Mouse (Mus musculus): ENCODE measurements around the gene Brd4.

Brd4 gene

GRCm38 (mm10) chr17:32280575-32280974 lies 3.9 kb downstream of the Brd4 start:
- DNase-seq (ENCODE audit: low read depth, low spot score), result no peak

GRCm38 (mm10) chr17:32277201-32277600 lies 7.3 kb downstream of the Brd4 start:
- no peak for DNase-seq (ENCODE audit: low read depth, low spot score)

- DNase-seq (ENCODE audit: low read depth, low spot score), result no peak
Measured at GRCm38 (mm10) chr17:32275568-32275967, 9.0 kb downstream of the Brd4 start.

DNA sequence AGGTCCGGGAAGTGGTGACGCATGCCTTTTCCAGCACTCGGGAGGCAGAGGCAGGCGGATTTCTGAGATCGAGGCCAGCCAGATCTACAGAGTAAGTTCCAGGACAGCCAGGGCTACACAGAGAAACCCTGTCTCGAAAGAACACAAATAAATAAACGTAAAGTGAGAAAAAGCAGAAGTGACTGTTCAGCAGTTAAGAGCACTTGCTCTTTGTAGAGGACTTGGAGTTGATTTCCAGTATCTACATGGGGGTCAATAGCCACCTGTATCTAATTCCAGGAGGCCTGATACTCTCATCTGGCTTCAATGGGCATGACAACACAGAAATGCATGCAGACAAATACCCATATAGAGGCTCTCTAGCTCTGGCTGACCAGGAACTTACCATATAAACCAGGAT lies 15.4 kb downstream of the Brd4 start:
- DNase-seq (ENCODE audit: low read depth, low spot score), result no peak

- DNase-seq (ENCODE audit: low read depth, low spot score), result no peak
Measured at GRCm38 (mm10) chr17:32268540-32268960, 16.0 kb downstream of the Brd4 start.

- no peak for DNase-seq (ENCODE audit: low read depth, low spot score)
Measured at GRCm38 (mm10) chr17:32268096-32268495, 16.4 kb downstream of the Brd4 start.

GRCm38 (mm10) chr17:32267617-32268016 lies 16.9 kb downstream of the Brd4 start:
- no peak for DNase-seq (ENCODE audit: low read depth, low spot score)

- no peak for DNase-seq (ENCODE audit: low read depth, low spot score)
Measured at GRCm38 (mm10) chr17:32263672-32264071, 20.9 kb downstream of the Brd4 start.

GRCm38 (mm10) chr17:32262831-32263559 lies 21.5 kb downstream of the Brd4 start:
- DNase-seq (ENCODE audit: low read depth, low spot score), result no peak

- DNase-seq (ENCODE audit: low read depth, low spot score), result no peak
Measured at GRCm38 (mm10) chr17:32258869-32259268, 25.7 kb downstream of the Brd4 start.

DNA sequence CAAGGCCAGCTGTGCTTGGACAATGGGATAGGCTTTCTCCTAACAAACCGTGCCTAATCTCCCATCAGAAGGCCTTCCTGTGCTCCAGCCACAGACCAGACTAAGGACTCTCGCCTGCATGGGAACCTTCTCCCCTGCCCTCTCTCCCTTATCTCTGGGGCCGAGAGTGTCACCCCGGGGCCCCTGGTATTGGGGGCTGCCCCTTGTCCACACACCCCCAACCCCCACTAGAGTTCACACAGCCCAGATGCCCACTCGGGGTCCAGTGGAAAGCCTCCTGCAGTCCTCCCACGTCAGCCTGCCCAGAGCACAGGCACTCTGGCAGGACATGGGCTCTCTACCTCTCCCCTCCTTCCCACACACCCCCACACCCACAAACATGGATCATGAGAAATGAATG lies 26.6 kb downstream of the Brd4 start:
- no peak for DNase-seq (ENCODE audit: low read depth, low spot score)

DNA sequence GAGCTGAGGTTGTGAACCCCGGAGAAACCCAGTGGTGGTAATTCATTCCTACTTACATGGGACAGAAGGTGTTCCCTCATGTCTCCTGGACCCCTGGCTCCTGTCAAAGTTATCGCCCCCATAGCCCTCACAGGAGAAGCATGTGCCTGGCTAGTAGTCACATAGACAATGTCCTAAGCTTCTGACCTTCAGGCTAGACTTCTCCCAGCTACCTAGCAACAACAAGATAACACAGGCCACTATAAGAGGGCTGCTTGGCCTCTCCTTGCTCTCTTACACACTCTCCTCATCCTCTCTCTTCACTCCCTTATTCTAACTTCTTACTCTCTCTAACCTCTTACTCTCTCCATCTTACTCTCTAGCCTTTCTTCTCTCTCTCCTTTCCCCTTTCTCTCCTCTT lies 27.1 kb downstream of the Brd4 start:
- no peak for DNase-seq (ENCODE audit: low read depth, low spot score)

GRCm38 (mm10) chr17:32256896-32257295 lies 27.6 kb downstream of the Brd4 start:
- DNase-seq (ENCODE audit: low read depth, low spot score), result no peak

- no peak for DNase-seq (ENCODE audit: low read depth, low spot score)
Measured at GRCm38 (mm10) chr17:32253261-32253660, 31.3 kb downstream of the Brd4 start.

DNA sequence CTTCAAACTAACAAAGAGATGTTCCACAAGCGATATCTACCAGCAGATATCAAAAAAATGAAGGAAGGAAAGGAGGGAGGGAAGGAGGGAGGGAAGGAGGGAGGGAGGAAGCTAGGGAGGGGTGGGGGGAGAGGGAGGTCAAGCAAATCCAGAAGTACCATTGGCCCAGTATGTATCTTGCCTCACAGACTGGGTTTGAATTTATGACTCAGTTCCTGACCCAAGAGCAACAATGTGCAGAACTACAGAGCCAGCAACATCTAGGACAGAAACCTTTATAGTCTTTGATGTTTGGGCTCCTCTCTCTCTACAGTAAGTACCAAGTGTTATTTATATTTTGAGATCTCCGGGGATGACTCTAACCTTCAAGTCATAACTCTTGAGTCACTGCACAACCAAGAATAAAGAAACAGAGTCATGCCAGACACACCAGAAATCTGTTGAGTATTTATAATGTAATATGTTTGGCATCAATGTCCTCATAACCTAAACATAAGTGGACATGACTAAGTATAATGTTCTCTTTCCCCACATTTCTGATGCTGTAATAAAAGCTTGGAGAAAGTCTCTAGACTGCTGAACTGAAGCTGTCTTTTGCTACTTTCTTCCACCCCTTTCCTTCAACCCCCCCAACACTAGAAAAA lies 32.6 kb downstream of the Brd4 start:
- no peak for DNase-seq (ENCODE audit: low read depth, low spot score)

GRCm38 (mm10) chr17:32250066-32250465 lies 34.5 kb downstream of the Brd4 start:
- DNase-seq (ENCODE audit: low read depth, low spot score), result no peak

GRCm38 (mm10) chr17:32248192-32248591 lies 36.3 kb downstream of the Brd4 start:
- no peak for DNase-seq (ENCODE audit: low read depth, low spot score)

- DNase-seq (ENCODE audit: low read depth, low spot score), result no peak
Measured at GRCm38 (mm10) chr17:32247616-32248015, 36.9 kb downstream of the Brd4 start.

DNA sequence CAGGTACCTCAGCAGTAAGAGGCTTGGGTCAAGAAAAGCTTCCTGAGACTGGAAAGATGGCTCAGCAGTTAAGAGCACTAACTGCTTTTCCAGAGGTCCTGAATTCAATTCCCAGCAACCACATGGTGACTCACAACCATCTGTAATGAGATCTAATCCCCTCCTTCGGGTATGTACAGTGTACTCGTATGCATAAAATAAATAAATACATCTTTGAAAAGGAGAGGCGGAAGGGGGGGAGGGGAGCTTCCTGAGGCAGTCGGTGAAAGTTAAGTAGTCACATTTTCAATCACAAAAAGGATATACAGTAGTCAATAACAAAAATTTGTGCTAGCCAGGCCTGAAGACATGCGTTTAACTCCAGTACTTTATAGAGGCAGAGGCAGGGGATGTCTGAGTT lies 38.4 kb downstream of the Brd4 start:
- no peak for DNase-seq (ENCODE audit: low read depth, low spot score)

GRCm38 (mm10) chr17:32240881-32241531 lies 43.5 kb downstream of the Brd4 start:
- DNase-seq (ENCODE audit: low read depth, low spot score), result no peak

DNA sequence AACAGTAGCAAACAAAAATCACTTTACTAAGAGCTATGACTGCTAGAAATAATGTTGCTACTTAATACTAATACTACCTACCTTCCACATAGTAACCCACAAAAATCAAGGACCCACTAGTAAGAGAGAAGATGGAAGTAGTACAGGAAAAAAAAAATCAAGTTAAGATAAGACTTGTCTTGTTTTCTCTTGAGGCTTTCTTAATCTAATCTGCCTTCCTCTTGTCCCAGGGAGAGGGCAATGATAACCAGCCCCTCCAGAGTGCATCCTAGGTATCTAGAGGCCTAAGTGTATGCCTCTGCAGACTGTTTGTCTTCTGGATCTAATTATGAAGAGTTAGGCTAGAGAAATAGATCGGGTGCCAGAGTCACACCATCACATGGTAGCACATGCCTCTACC lies 45.9 kb downstream of the Brd4 start:
- DNase-seq (ENCODE audit: low read depth, low spot score), result no peak

DNA sequence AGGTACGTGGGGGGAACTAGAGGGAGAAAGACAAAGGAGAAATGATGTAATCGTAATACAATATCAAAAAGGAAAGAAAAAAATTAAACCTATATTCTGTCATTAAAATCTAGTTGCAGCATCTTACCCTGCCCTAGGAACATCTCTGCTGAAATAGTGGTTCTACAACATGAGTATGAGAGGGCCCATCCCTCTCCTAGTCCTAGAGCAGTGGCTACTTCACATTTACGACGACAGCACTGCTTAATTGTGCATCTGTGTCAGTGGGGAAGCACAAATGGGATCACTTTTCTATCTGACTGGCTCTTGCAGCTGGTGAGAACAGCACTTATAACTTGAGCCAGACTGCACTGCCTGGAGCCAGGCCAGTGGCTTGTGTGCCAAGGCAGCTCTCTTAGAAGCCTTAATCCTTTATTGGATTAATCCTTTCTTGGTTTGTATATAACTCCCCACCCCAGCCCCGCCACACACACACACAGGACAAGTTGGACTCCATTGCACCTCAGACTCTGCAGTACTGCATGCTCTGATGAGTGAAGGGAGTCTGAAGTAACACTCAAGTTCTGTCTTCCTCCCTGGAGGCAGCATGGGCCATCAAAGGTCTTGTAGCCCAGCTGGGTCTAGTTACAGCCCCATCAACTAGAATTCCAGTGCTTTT lies 48.9 kb downstream of the Brd4 start:
- DNase-seq (ENCODE audit: low read depth, low spot score), result peak; percentile 44
